Mouse (Mus musculus) liver, adult 2 months (tissue): ENCODE measurements around the gene Rgma. TPM values are rescaled to one million over a fixed set of nuclear protein-coding genes. Genes with fewer than 3 reads are reported as not detected.

Source experiments
- DNase-seq: peaks from one replicate; pipeline ENCODE4 v3.0.0-alpha.2; 2011; ENCODE audit warnings: low read depth, low spot score; ENCODE audit errors: extremely low read depth
- H3K27ac ChIP-seq: fragments of 200-500 bp; replicated peaks from 2 replicates; pipeline ENCODE4 v1.5.1; 2012; ENCODE audit warnings: low read depth, mild to moderate bottlenecking, control low read depth, inconsistent platforms, low read length; ENCODE audit not compliant: insufficient read depth
- H3K27me3 ChIP-seq: fragments of 200-500 bp; 2 replicates; pipeline ENCODE4 v1.6.1; 2012; ENCODE audit warnings: mild to moderate bottlenecking, moderate library complexity, low read length, inconsistent platforms; ENCODE audit not compliant: control insufficient read depth, insufficient read depth
- H3K36me3 ChIP-seq: fragments of 200-500 bp; 2 replicates; pipeline ENCODE4 v1.6.1; 2012; ENCODE audit warnings: low read length, inconsistent platforms; ENCODE audit not compliant: control insufficient read depth, insufficient read depth
- H3K4me1 ChIP-seq: fragments of 200-500 bp; 2 replicates; pipeline ENCODE4 v1.6.1; 2011; ENCODE audit warnings: low read length; ENCODE audit not compliant: control insufficient read depth, insufficient read depth
- H3K4me3 ChIP-seq: fragments of 200-500 bp; 2 replicates; pipeline ENCODE4 v1.5.1; 2011; ENCODE audit warnings: low read depth, mild to moderate bottlenecking, control low read depth, low read length, moderate library complexity; ENCODE audit not compliant: insufficient read depth
- H3K79me2 ChIP-seq: fragments of 200-500 bp; 2 replicates; pipeline ENCODE4 v1.6.1; 2012; ENCODE audit warnings: inconsistent platforms, mild to moderate bottlenecking, low read length, moderate library complexity; ENCODE audit not compliant: control insufficient read depth, insufficient read depth
- H3K9ac ChIP-seq: fragments of 200-500 bp; 2 replicates; pipeline ENCODE4 v1.6.1; 2012; ENCODE audit warnings: low read depth, mild to moderate bottlenecking, control low read depth, inconsistent platforms, low read length
- CTCF ChIP-seq: fragments of 200-500 bp; IDR thresholded peaks from 2 replicates; pipeline ENCODE4 v1.5.1; 2011; ENCODE audit warnings: low read depth, low read length, control low read depth
- POLR2A ChIP-seq: fragments of 200-500 bp; IDR thresholded peaks from 2 replicates; pipeline ENCODE4 v1.6.1; 2011; ENCODE audit warnings: low read length, control low read depth; ENCODE audit not compliant: insufficient read depth; ENCODE audit errors: extremely low read depth
- WGBS: fragments of 180-500 bp; shearing (Covaris S2); methylation state at CpG from one replicate; pipeline ENCODE4 v1.1.7; 2018; 5-methylcytosine and 5-hydroxymethylcytosine counted together
- polyA plus RNA-seq: library from polyadenylated mRNA; depleted of rRNA; stranded (reverse); fragments of >200 nt; gene quantifications from 2 replicates; pipeline ENCODE4 v1.2.3, GENCODE M21; 2012
- total RNA-seq: library from RNA; depleted of rRNA; stranded (reverse); fragments of >200 nt; gene quantifications from 2 replicates; pipeline ENCODE4 v1.2.3, GENCODE M21; 2014

The Rgma gene
- total and polyA plus RNA-seq, 2 experiments = 0.18 to 0.28 TPM

- H3K79me2 ChIP-seq = no peaks in the 10 kb centered on the region
- peaks cover 3% of the 10 kb centered on the region; the same call in 1 of the 2 replicates for H3K4me1 ChIP-seq
- H3K27ac ChIP-seq = no peak overlapping the region
- DNase-seq = no peak
- no peaks in the 10 kb centered on the region for H3K36me3 ChIP-seq
- H3K4me3 ChIP-seq = no peak overlapping the region
- no peak overlapping the region for H3K9ac ChIP-seq
- TF ChIP-seq CTCF (no peak), POLR2A (no peak)
- H3K27me3 ChIP-seq = peaks cover 7% of the 10 kb centered on the region; the same call in 1 of the 2 replicates
- 8% methylated on average over 19 of the region's 19 CpGs for WGBS
These were observed 23.6 kb downstream of the Rgma start for GRCm38 (mm10) chr7:73398806-73399442.

GRCm38 (mm10) chr7:73399501-73400044 is 24.3 kb downstream of the Rgma start:
- WGBS = 5% methylated on average over 19 of the region's 19 CpGs
- peak; percentile 29 for DNase-seq
- Histone ChIP-seq H3K36me3 (no peaks in the 10 kb centered on the region), H3K79me2 (no peaks in the 10 kb centered on the region), H3K4me1 (peaks cover 3% of the 10 kb centered on the region; the same call in 1 of the 2 replicates), H3K4me3 (no peak overlapping the region), H3K9ac (no peak overlapping the region), H3K27ac (no peak overlapping the region), H3K27me3 (peaks cover 7% of the 10 kb centered on the region; the same call in 1 of the 2 replicates)
- TF ChIP-seq CTCF (peak; percentile 71), POLR2A (no peak)

DNA sequence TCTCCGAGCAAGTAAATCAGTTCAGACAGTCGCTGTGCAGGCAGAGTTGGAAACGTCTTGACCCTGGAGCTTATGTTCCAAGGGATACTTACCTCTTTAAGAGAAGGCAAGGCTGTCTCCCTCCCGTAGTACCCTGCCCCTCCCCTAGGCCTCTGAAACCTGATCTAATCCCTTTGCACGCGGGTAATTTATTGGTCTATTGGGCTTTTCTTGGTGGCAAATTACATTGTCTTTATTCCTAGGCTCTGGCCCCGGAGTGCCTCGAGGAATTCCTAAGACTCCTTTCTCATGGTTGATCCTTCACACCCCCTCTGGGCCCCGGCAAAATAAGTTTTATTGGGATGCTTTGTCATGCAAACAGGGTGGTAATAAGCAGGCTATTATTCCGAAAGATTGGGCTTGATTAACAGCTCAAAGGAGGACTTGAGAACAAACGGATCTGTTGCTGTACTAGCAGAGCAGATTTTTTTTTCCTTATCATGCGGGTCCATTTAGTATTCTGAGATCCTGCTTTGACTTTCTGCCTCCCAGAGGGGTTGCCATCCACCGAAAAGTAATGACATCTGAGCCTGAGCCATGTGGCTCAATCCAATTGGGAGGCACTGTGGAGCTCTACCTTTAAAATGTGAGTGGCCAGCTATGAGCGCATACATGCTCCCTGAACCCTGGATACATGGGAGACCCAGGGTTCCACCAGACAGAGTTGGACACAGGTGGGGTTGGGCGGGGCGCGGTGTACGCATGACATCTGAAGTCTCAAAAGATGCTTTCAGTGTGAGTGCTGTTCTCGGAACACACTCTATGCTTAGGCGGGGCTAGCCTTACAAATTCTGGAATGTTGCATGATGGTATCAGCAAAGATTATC is 25.0 kb downstream of the Rgma start:
- no peaks in the 10 kb centered on the region for H3K36me3 ChIP-seq
- H3K4me3 ChIP-seq = no peak overlapping the region
- no peak for DNase-seq
- H3K27ac ChIP-seq = no peak overlapping the region
- no peak overlapping the region for H3K9ac ChIP-seq
- H3K4me1 ChIP-seq = peaks cover 3% of the 10 kb centered on the region; the same call in 1 of the 2 replicates
- no peak for TF ChIP-seq POLR2A
- TF ChIP-seq CTCF = no peak
- no peaks in the 10 kb centered on the region for H3K79me2 ChIP-seq
- H3K27me3 ChIP-seq = peaks cover 7% of the 10 kb centered on the region; the same call in 1 of the 2 replicates
- 31% methylated on average over 20 of the region's 20 CpGs for WGBS

DNA sequence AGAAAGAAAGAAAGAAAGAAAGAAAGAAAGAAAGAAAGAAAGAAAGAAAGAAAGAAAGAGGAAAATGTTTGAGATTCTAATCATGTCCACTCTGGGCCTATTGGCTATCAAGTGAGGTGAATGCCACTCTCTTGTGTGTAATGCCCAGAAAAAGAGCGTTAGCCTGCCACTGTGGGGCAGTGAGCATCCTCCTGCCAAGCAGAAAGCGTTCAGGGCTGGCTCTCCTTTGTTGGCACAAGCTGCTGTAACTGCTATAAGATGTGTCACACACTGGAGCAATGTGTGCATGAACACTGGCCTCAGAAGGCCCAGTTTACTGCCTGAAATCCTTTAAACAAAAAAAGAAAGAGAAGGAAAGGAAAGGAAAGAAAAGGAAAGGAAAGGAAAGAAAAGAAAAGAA is 26.8 kb downstream of the Rgma start:
- peaks cover 4% of the 10 kb centered on the region; the same call in 1 of the 2 replicates for H3K27me3 ChIP-seq
- DNase-seq = no peak
- H3K36me3 ChIP-seq = no peaks in the 10 kb centered on the region
- peaks cover 3% of the 10 kb centered on the region; the same call in 1 of the 2 replicates for H3K4me1 ChIP-seq
- H3K79me2 ChIP-seq = no peaks in the 10 kb centered on the region
- no peak overlapping the region for H3K9ac ChIP-seq
- WGBS = 76% methylated on average over 2 of the region's 2 CpGs
- no peak for TF ChIP-seq CTCF
- TF ChIP-seq POLR2A = no peak
- H3K27ac ChIP-seq = no peak overlapping the region
- no peak overlapping the region for H3K4me3 ChIP-seq

- Histone ChIP-seq H3K27me3 (peaks cover 4% of the 10 kb centered on the region; the same call in 1 of the 2 replicates), H3K4me3 (no peak overlapping the region), H3K4me1 (peaks cover 3% of the 10 kb centered on the region; the same call in 1 of the 2 replicates), H3K27ac (no peak overlapping the region), H3K36me3 (no peaks in the 10 kb centered on the region), H3K9ac (no peak overlapping the region), H3K79me2 (no peaks in the 10 kb centered on the region)
- DNase-seq = no peak
- TF ChIP-seq CTCF (no peak), POLR2A (no peak)
- 92% methylated on average over 1 of the region's 1 CpGs for WGBS
These were observed 27.4 kb downstream of the Rgma start for GRCm38 (mm10) chr7:73402671-73403070.
